Mouse (Mus musculus) heart, postnatal 0 days (tissue): ENCODE results near the gene Enc1. TPM values are rescaled to one million over a fixed set of nuclear protein-coding genes. Genes with fewer than 3 reads are reported as not detected.

Experiments
- ATAC-seq: fragments of 200-750 bp; cut with Nextera tagmentation; 2 replicates; pipeline ENCODE4 v1.8.0; 2017; ENCODE audit warnings: low read depth, moderate number of reproducible peaks, moderate library complexity; ENCODE audit not compliant: insufficient read depth
- DNase-seq: peaks from one replicate; pipeline ENCODE4 v3.0.0-alpha.2; 2016; ENCODE audit warnings: low spot score
- H3K27ac ChIP-seq: fragments of 300-500 bp; sonication (generic); 2 replicates; pipeline ENCODE4 v1.5.1; 2014; ENCODE audit warnings: low read depth, mild to moderate bottlenecking
- H3K27me3 ChIP-seq: fragments of 300-500 bp; sonication (generic); 2 replicates; pipeline ENCODE4 v1.6.1; 2014; ENCODE audit warnings: low read length, mixed read lengths; ENCODE audit not compliant: control insufficient read depth, insufficient read depth
- H3K36me3 ChIP-seq: fragments of 300-500 bp; sonication (generic); replicated peaks from 2 replicates; pipeline ENCODE4 v1.6.1; 2014; ENCODE audit warnings: low read length, mixed read lengths; ENCODE audit not compliant: control insufficient read depth, insufficient read depth
- H3K4me1 ChIP-seq: fragments of 300-500 bp; sonication (generic); 2 replicates; pipeline ENCODE4 v1.6.1; 2014; ENCODE audit warnings: antibody characterized with exemption; ENCODE audit not compliant: control insufficient read depth, insufficient read depth
- H3K4me2 ChIP-seq: fragments of 300-500 bp; sonication (generic); 2 replicates; pipeline ENCODE4 v1.6.1; 2014; ENCODE audit warnings: low read depth, mild to moderate bottlenecking, low read length, moderate library complexity
- H3K4me3 ChIP-seq: fragments of 300-500 bp; sonication (generic); 2 replicates; pipeline ENCODE4 v1.5.1; 2014; ENCODE audit warnings: low read depth, low read length
- H3K9ac ChIP-seq: fragments of 300-500 bp; sonication (generic); replicated peaks from 2 replicates; pipeline ENCODE4 v1.6.1; 2014; ENCODE audit warnings: low read depth, low read length, mixed read lengths
- H3K9me3 ChIP-seq: fragments of 300-500 bp; sonication (generic); replicated peaks from 2 replicates; pipeline ENCODE4 v1.6.1; 2016; ENCODE audit warnings: low read length; ENCODE audit not compliant: control insufficient read depth
- CTCF ChIP-seq: IDR thresholded peaks from 2 replicates; pipeline ENCODE4 v1.5.1; 2016; ENCODE audit warnings: antibody characterized with exemption, control low read depth, low read depth
- EP300 ChIP-seq: IDR thresholded peaks from 2 replicates; pipeline ENCODE4 v1.6.1; 2016; ENCODE audit warnings: antibody characterized with exemption, low read depth
- WGBS: fragments of 180-500 bp; shearing (Covaris S2); extraction: QIAGEN DNeasy Blood & Tissue Kit; methylation state at CpG from one replicate; pipeline ENCODE4 v1.1.7; 2014; 5-methylcytosine and 5-hydroxymethylcytosine counted together
- polyA plus RNA-seq: library from polyadenylated mRNA; unstranded; fragments of >200 nt; fragmentation: Nextera tagmentation; extraction: Ambion mirVana; gene quantifications from 2 replicates; pipeline ENCODE4 v1.2.1, GENCODE M21; 2015
- total RNA-seq: library from RNA; depleted of rRNA; stranded (reverse); fragments of >200 nt; gene quantifications from 2 replicates; pipeline ENCODE4 v1.2.3, GENCODE M21; 2014; ENCODE audit warnings: low replicate concordance; rRNA removed

The Enc1 gene
- total RNA-seq (10.2 and 10.9 TPM in 2 replicates), polyA plus RNA-seq (1.5 and 1.7 TPM in 2 replicates)

DNA sequence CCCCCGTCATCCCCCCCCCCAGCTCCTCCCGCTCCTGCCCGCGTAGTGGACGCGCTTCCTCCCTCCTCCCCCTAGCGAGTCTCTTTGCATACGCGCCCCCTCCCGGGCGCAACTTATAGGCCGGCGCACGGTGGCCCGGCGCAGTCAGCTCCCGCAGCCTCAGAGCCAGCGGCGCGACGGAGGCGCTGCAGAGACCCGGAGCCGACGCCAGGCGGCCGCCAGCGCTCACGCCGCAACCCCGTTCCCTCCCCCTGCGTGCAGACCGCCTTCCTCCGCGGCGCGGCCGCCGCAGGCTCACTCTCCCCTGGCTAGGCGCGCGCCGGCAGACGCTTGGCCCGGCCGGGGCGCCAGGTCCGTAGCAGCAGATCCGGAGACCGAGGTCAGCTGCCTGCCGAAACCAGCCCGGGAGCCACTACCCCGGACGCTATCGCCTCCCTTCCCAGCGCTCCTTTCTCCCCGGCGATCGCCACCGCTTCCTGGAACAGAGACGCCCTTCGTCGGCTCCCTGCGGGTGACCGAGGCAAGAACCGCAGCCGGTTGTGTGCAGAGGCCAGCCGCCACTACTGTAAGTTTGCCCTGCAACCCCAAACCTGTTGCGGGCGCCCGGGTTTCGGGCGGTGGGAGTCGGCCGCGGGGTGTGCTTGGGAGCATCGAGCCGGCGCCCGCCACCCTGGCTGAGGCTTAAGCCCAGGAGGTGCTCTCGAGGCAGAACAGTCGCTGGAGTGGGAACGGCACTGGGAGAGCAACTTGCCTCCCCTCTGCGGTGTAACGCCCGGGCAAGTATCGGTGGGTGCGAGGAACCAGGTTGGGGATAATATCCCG is at the start of gene Enc1:
Gene Enc1, plus strand, starts transcription at position 141 of the 822 bp plus-strand sequence.
- Histone ChIP-seq H3K27me3 (peaks cover 7% of the 10 kb centered on the region; the same call in 1 of the 2 replicates), H3K9me3 (no peaks in the 10 kb centered on the region), H3K4me2 (peak within 1 kb of the TSS; percentile 92), H3K36me3 (peaks cover 3% of the 10 kb centered on the region), H3K4me1 (peaks cover 20% of the 10 kb centered on the region), H3K27ac (peak within 1 kb of the TSS; percentile 94), H3K4me3 (peak within 1 kb of the TSS; percentile 85), H3K9ac (peak within 1 kb of the TSS; percentile 72)
- under 1% methylated on average over 82 of the region's 89 CpGs for WGBS
- peak; percentile 94 for DNase-seq
- peak; percentile 94 for ATAC-seq
- TF ChIP-seq EP300 (no peak), CTCF (peak; percentile 61)

DNA sequence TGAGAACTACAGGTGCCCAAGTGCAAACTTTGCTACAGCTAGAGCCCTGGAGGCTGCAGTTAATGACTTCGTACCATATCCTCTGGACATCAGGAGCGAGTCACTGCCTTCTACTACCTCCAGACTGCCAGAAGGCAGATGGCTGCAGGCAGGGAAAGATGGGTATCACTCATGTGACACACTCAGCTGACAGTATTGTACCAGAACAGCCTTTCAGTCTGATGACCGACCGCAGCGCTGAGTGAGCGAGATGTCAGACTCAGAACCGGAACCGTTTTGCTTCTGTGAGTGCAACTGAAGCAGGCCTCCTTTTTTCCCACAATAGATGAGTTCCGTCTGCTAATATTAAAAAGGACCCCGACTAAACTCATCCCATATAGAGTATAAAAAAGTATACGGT is 48.3 kb upstream of the Enc1 start:
- H3K9ac ChIP-seq: no peak overlapping the region
- no peak for DNase-seq
- H3K36me3 ChIP-seq: 0 out of 2 replicates have a peak, but pooled peaks cover 4% of the 10 kb centered on the region
- no peak overlapping the region for H3K4me3 ChIP-seq
- no peak overlapping the region for H3K27ac ChIP-seq
- no peak for ATAC-seq
- H3K27me3 ChIP-seq: no peaks in the 10 kb centered on the region
- H3K4me1 ChIP-seq: 0 out of 2 replicates have a peak, but pooled peaks cover 4% of the 10 kb centered on the region
- H3K4me2 ChIP-seq: no peak overlapping the region
- WGBS: 93% methylated on average over 11 of the region's 11 CpGs
- H3K9me3 ChIP-seq: no peaks in the 10 kb centered on the region
- TF ChIP-seq EP300: no peak
- TF ChIP-seq CTCF: no peak

DNA sequence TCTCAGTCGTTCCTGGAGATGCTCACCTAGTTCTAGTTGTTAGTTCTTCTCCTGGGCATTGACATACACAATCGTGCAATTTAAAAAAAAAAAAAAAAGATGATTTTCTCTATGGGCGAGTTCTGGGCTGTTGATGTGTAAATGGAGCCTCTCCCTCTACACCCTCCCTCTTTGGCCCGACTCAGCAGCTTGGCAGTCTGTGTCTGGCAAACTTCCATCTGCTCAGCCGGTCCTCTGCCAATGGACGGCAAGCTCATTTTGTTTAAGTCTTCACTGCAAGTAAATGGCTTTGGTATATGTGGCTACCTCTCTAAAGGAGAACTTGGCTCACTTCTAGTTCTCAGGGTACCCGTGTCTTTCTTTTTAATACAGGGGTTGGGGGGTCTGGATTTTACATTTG is 47.5 kb upstream of the Enc1 start:
- Histone ChIP-seq H3K4me1 (no peaks in the 10 kb centered on the region), H3K27me3 (no peaks in the 10 kb centered on the region), H3K9me3 (no peaks in the 10 kb centered on the region), H3K36me3 (0 out of 2 replicates have a peak, but pooled peaks cover 3% of the 10 kb centered on the region), H3K4me2 (no peak overlapping the region), H3K27ac (no peak overlapping the region), H3K9ac (no peak overlapping the region), H3K4me3 (no peak overlapping the region)
- DNase-seq (peak; percentile 51), ATAC-seq (no peak)
- WGBS: 41% methylated on average over 7 of the region's 7 CpGs
- no peak for TF ChIP-seq EP300
- no peak for TF ChIP-seq CTCF

DNA sequence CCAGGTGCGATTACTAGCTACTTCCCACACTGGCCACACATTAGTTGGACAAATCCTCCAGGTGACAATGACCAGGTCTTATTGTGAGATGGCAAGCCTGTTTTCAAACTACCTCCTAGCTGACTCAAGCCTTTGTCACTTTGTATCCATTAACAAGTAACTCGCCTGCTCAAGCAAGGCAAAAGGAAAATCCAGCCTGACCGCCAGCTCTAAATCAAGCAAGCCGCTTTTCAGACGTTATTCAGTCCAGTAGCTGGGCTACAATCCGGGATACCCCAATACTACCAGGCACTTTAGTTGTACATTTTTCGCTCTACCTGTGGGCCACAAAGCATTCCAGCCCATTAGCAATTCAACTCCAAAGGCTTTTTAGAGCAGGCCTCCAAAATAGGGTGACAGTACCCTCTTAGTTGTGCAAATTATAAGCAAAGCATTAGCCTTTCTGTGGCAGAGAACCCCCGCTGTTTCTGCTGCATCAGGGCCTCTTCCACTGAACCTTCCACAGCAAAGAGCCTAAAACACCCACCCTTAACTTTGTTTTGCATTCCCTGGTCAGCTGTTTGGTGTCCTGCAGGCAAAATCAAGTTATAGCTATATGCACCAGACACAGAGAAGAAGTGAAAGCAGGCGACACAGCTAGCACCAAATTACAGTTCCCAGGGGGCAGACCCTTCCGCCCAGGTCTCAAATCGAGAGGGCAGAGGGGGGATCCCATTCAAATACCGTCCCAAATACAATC is 44.5 kb upstream of the Enc1 start:
- H3K9me3 ChIP-seq: no peaks in the 10 kb centered on the region
- no peak overlapping the region for H3K4me3 ChIP-seq
- DNase-seq (no peak), ATAC-seq (no peak)
- no peak overlapping the region for H3K9ac ChIP-seq
- no peaks in the 10 kb centered on the region for H3K27me3 ChIP-seq
- no peaks in the 10 kb centered on the region for H3K4me1 ChIP-seq
- WGBS: 82% methylated on average over 12 of the region's 12 CpGs
- no peak overlapping the region for H3K27ac ChIP-seq
- H3K36me3 ChIP-seq: no peaks in the 10 kb centered on the region
- H3K4me2 ChIP-seq: no peak overlapping the region
- TF ChIP-seq EP300 (no peak), CTCF (no peak)

DNA sequence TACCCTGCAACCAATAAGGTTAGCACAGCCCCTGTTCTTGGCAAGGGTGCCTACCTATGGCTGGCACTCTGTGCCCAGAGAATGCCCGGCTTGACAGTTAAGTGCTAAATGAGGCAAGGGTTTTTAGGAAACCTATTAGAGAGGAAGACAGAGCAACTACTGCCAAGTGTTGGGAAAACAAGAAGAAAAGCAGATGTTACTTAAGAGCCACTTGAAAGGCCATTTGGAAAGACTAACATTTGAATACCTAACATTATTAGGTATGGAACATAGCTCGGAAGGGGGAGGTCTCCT is 44.0 kb upstream of the Enc1 start:
- Histone ChIP-seq H3K4me2 (no peak overlapping the region), H3K36me3 (no peaks in the 10 kb centered on the region), H3K4me3 (no peak overlapping the region), H3K9me3 (no peaks in the 10 kb centered on the region), H3K27ac (no peak overlapping the region), H3K9ac (no peak overlapping the region), H3K27me3 (no peaks in the 10 kb centered on the region), H3K4me1 (no peaks in the 10 kb centered on the region)
- 90% methylated on average over 2 of the region's 2 CpGs for WGBS
- ATAC-seq: no peak
- no peak for TF ChIP-seq EP300
- TF ChIP-seq CTCF: no peak
- no peak for DNase-seq
